24 mouse cellular contexts compared by ENCODE assay signal in the genomic region with DNA sequence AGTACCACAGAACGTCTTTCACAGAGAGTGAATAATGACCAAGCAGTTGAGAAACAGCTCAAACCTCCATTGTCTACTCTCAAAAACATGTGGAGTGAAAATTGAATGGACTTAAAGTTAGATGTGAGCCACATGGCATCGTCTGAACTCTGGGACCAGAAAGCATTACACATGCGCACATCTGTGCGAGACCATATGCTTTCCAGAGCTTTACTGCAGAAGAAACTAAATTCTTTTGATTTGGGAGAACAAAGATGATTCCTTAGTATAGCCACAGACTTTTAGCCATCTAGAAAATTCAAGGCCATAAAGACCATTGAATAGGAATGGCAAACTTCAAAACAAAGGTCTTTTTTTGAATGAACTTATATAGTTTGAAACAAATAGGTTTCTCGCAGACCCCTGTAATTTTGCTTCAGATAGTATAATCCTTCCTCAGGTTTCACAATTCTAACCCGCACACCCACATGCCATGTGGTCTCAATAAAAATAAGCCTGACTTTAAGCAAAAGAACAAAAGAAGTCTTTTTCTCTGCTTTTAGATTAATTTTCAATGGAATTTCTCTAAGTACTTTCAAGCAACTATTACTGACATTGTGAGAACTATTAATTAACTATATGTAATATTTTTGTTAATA.
DNase-seq lines count a peak whose midpoint lies in the region; ATAC-seq and TF ChIP-seq lines count a peak whose summit lies in the region.
"Had no signal": no experiment of that assay in that cellular context is flagged by ENCODE, and none has a peak within 500 bp of the region (broad histone marks: within the 10 kb centered on the region; RNA-seq: fewer than 3 reads in every experiment).

No protein-coding gene starts in this region.

- peak overlapping the region; percentile 36; the same call in 1 of the 2 replicates for H3K27ac ChIP-seq in forebrain, embryonic 10.5 days
- H3K27ac ChIP-seq in forebrain, postnatal 0 days (ENCODE audit: low read depth, low read length) = no peak overlapping the region
- H3K27ac ChIP-seq in embryonic facial prominence, embryonic 11.5 days (replicated peaks; ENCODE audit: low read depth, low read length) = no peak overlapping the region
- H3K27ac ChIP-seq: forebrain, embryonic 12.5 days; heart, embryonic 10.5 days; hindbrain, embryonic 14.5 days; stomach, postnatal 0 days had no signal

- no peak overlapping the region for H3K4me2 ChIP-seq in forebrain, postnatal 0 days (ENCODE audit: low read depth)
- H3K4me2 ChIP-seq in embryonic facial prominence, embryonic 11.5 days (ENCODE audit: low read depth, low read length) = no peak overlapping the region
- H3K4me2 ChIP-seq: forebrain, embryonic 12.5 days; hindbrain, embryonic 14.5 days had no signal

- no peaks in the 10 kb centered on the region for H3K9me3 ChIP-seq in forebrain, embryonic 10.5 days
- no peaks in the 10 kb centered on the region for H3K9me3 ChIP-seq in forebrain, postnatal 0 days (ENCODE audit: low read length)
- no peaks in the 10 kb centered on the region for H3K9me3 ChIP-seq in embryonic facial prominence, embryonic 11.5 days (replicated peaks; ENCODE audit: control insufficient read depth, low read length)
- H3K9me3 ChIP-seq: forebrain, embryonic 12.5 days; heart, embryonic 10.5 days; megakaryocyte, embryonic 14.5 days had no signal

- DNase-seq in forebrain, embryonic 10.5 days (ENCODE audit: extremely low spot score, low spot score) = no peak
- no peak for DNase-seq in forebrain, postnatal 0 days
- DNase-seq in embryonic facial prominence, embryonic 11.5 days (ENCODE audit: low spot score) = peak; percentile 82
- DNase-seq in hindlimb bud, embryonic 11.5 days (ENCODE audit: extremely low spot score, low read depth, low spot score) = peak; percentile 78
- peak; percentile 43 for DNase-seq in mesoderm, embryonic 11.5 days (ENCODE audit: low read depth, low spot score)
- no peak for DNase-seq in heart, adult 8-10 months (ENCODE audit: low spot score)
- DNase-seq: adrenal gland, postnatal 10 days; cerebellum, adult 9-10 months; gastrocnemius, postnatal 25 days; kidney, postnatal 4 days; layer of hippocampus, adult 9-11 months; liver; liver, postnatal 0 days; lung, postnatal 14 days; right cerebral cortex, adult 18-20 months had no signal

- H3K27me3 ChIP-seq in forebrain, embryonic 10.5 days (ENCODE audit: poor library complexity, severe bottlenecking) = no peaks in the 10 kb centered on the region
- no peaks in the 10 kb centered on the region for H3K27me3 ChIP-seq in forebrain, postnatal 0 days (ENCODE audit: insufficient read depth, low read length)
- no peaks in the 10 kb centered on the region for H3K27me3 ChIP-seq in embryonic facial prominence, embryonic 11.5 days (ENCODE audit: control insufficient read depth, insufficient read depth, low read length)
- H3K27me3 ChIP-seq: forebrain, embryonic 12.5 days; megakaryocyte, embryonic 14.5 days; Patski had no signal

- H3K4me1 ChIP-seq in forebrain, embryonic 10.5 days = peaks cover 10% of the 10 kb centered on the region
- H3K4me1 ChIP-seq in forebrain, postnatal 0 days (ENCODE audit: insufficient read depth) = no peaks in the 10 kb centered on the region
- no peaks in the 10 kb centered on the region for H3K4me1 ChIP-seq in embryonic facial prominence, embryonic 11.5 days (ENCODE audit: control insufficient read depth, insufficient read depth, low read length)
- H3K4me1 ChIP-seq: forebrain, embryonic 12.5 days; heart, embryonic 10.5 days; megakaryocyte, embryonic 14.5 days had no signal

- no peaks in the 10 kb centered on the region for H3K36me3 ChIP-seq in forebrain, embryonic 10.5 days (replicated peaks)
- H3K36me3 ChIP-seq in forebrain, postnatal 0 days (ENCODE audit: insufficient read depth) = no peaks in the 10 kb centered on the region
- no peaks in the 10 kb centered on the region for H3K36me3 ChIP-seq in embryonic facial prominence, embryonic 11.5 days (replicated peaks; ENCODE audit: control insufficient read depth, insufficient read depth, low read depth, low read length)
- H3K36me3 ChIP-seq: forebrain, embryonic 12.5 days; heart, embryonic 10.5 days had no signal

- no peak; the same call in 1 of the 2 replicates for ATAC-seq in forebrain, postnatal 0 days
- peak; percentile 77; the same call in 1 of the 2 replicates for ATAC-seq in embryonic facial prominence, embryonic 11.5 days (replicated peaks; ENCODE audit: insufficient number of reproducible peaks, low FRiP score, low TSS enrichment, low read depth)
- ATAC-seq in CD4-positive, CD25-positive, alpha-beta regulatory T cell, adult 4 months = no peak
- no peak for ATAC-seq in monocyte, adult 5-6 weeks (replicated peaks; ENCODE audit: insufficient number of reproducible peaks, low FRiP score, low TSS enrichment, poor library complexity, severe bottlenecking)
- ATAC-seq: intestine, embryonic 16.5 days; liver, postnatal 0 days; Patski had no signal

- no peak overlapping the region for H3K4me3 ChIP-seq in forebrain, embryonic 10.5 days
- H3K4me3 ChIP-seq in forebrain, postnatal 0 days (ENCODE audit: low read depth, low read length) = no peak overlapping the region
- H3K4me3 ChIP-seq in embryonic facial prominence, embryonic 11.5 days (ENCODE audit: low read depth, low read length) = no peak overlapping the region
- H3K4me3 ChIP-seq: forebrain, embryonic 12.5 days; heart, embryonic 10.5 days; megakaryocyte, embryonic 14.5 days had no signal

- no peak overlapping the region for H3K9ac ChIP-seq in forebrain, postnatal 0 days
- H3K9ac ChIP-seq in embryonic facial prominence, embryonic 11.5 days (replicated peaks; ENCODE audit: low read length) = no peak overlapping the region
- H3K9ac ChIP-seq: forebrain, embryonic 12.5 days; hindbrain, embryonic 14.5 days; liver, postnatal 0 days had no signal

- WGBS in forebrain, embryonic 10.5 days = 53% methylated on average over 6 of the region's 6 CpGs
- 59% methylated on average over 6 of the region's 6 CpGs for WGBS in forebrain, postnatal 0 days
- WGBS in embryonic facial prominence, embryonic 11.5 days = 35% methylated on average over 6 of the region's 6 CpGs

- TF ChIP-seq CTCF in forebrain, postnatal 0 days (IDR thresholded peaks at IDR 0.05; ENCODE audit: low read depth) = no peak

Comparison
In these comparisons a context has a peak if more than half of its experiments do, and no peak if none do; other contexts are left out.
1. DNase-seq: peak in embryonic facial prominence, embryonic 11.5 days (single experiment), hindlimb bud, embryonic 11.5 days (single experiment) and mesoderm, embryonic 11.5 days (single experiment); none in forebrain, embryonic 10.5 days (single experiment), forebrain, postnatal 0 days (single experiment) and heart, adult 8-10 months (single experiment).